Mouse (Mus musculus) kidney, adult 2 months (tissue): Measurements from ENCODE around the gene Ccndbp1. TPM values are rescaled to one million over a fixed set of nuclear protein-coding genes. Genes with fewer than 3 reads are reported as not detected.
A peak's percentile ranks its signal among the peaks of the same experiment; 100 is the strongest.
"Not testable (repeated sequence)": the region's sequence is repeated elsewhere in the genome, so short reads cannot be mapped to it uniquely, and the experiment has no call there.

ENCODE experiments used
- DNase-seq: peaks from one replicate; pipeline ENCODE4 v3.0.0; 2021
- H3K27ac ChIP-seq: fragments of 200-500 bp; 2 replicates; pipeline ENCODE4 v1.5.1; 2012; ENCODE audit warnings: low read depth, low read length, control low read depth, inconsistent platforms; ENCODE audit not compliant: insufficient read depth
- H3K27me3 ChIP-seq: fragments of 200-500 bp; replicated peaks from 2 replicates; pipeline ENCODE4 v1.6.1; 2012; ENCODE audit warnings: mild to moderate bottlenecking, moderate library complexity, low read length, inconsistent platforms; ENCODE audit not compliant: control insufficient read depth, insufficient read depth
- H3K36me3 ChIP-seq: fragments of 200-500 bp; 2 replicates; pipeline ENCODE4 v1.6.1; 2012; ENCODE audit warnings: mild to moderate bottlenecking, moderate library complexity, low read length, inconsistent platforms; ENCODE audit not compliant: control insufficient read depth, insufficient read depth
- H3K4me1 ChIP-seq: fragments of 200-500 bp; 2 replicates; pipeline ENCODE4 v1.6.1; 2011; ENCODE audit warnings: low read length; ENCODE audit not compliant: control insufficient read depth, insufficient read depth
- H3K4me3 ChIP-seq: fragments of 200-500 bp; 2 replicates; pipeline ENCODE4 v1.5.1; 2011; ENCODE audit warnings: mild to moderate bottlenecking, low read depth, low read length, control low read depth; ENCODE audit not compliant: insufficient read depth
- CTCF ChIP-seq: fragments of 200-500 bp; conservative IDR thresholded peaks from 2 replicates; pipeline ENCODE4 v1.5.1; 2011; ENCODE audit warnings: low read depth, mild to moderate bottlenecking, control low read depth, low read length, moderate library complexity, mixed read lengths; ENCODE audit not compliant: insufficient read depth, insufficient read length
- POLR2A ChIP-seq: fragments of 200-500 bp; IDR thresholded peaks from one replicate; pipeline ENCODE4 v1.6.1; 2011; ENCODE audit warnings: low read depth, low read length, control low read depth
- WGBS: fragments of 180-500 bp; shearing (Covaris S2); methylation state at CpG from one replicate; pipeline ENCODE4 v1.1.7; 2018; 5-methylcytosine and 5-hydroxymethylcytosine counted together
- polyA plus RNA-seq: library from polyadenylated mRNA; depleted of rRNA; stranded (reverse); fragments of >200 nt; gene quantifications from 2 replicates; pipeline ENCODE4 v1.2.3, GENCODE M21; 2012

Ccndbp1 gene
- polyA plus RNA-seq, 1 experiment = 40.7 TPM

GRCm38 (mm10) chr2:120970559-120971080 is 37.6 kb upstream of the Ccndbp1 start, which contains the start of gene Ubr1:
TSS of gene Ubr1 (minus strand) at chr2:120970715.
- Histone ChIP-seq H3K4me3 (peak within 1 kb of the TSS; percentile 90), H3K27ac (peak within 1 kb of the TSS; percentile 68), H3K27me3 (no peaks in the 10 kb centered on the region), H3K4me1 (peaks cover 4% of the 10 kb centered on the region; the same call in 1 of the 2 replicates), H3K36me3 (no peaks in the 10 kb centered on the region)
- peak; percentile 92 for DNase-seq
- WGBS = 1% methylated on average over 39 of the region's 39 CpGs
- TF ChIP-seq CTCF (no peak), POLR2A (peak; percentile 93)

- no peaks in the 10 kb centered on the region for H3K27me3 ChIP-seq
- H3K27ac ChIP-seq = no peak overlapping the region
- DNase-seq = no peak
- WGBS = 93% methylated on average over 4 of the region's 4 CpGs
- H3K4me3 ChIP-seq = no peak overlapping the region
- H3K4me1 ChIP-seq = peaks cover 4% of the 10 kb centered on the region; the same call in 1 of the 2 replicates
- TF ChIP-seq POLR2A (no peak), CTCF (no peak)
- H3K36me3 ChIP-seq = no peaks in the 10 kb centered on the region
Measured at GRCm38 (mm10) chr2:120971766-120972165, 36.4 kb upstream of the Ccndbp1 start.

GRCm38 (mm10) chr2:120972257-120972656 is 35.9 kb upstream of the Ccndbp1 start:
- 98% methylated on average over 8 of the region's 8 CpGs for WGBS
- not testable (repeated sequence) for H3K27ac ChIP-seq, H3K4me1 ChIP-seq, H3K4me3 ChIP-seq, H3K36me3 ChIP-seq, DNase-seq, H3K27me3 ChIP-seq

GRCm38 (mm10) chr2:120972964-120973363 is 35.2 kb upstream of the Ccndbp1 start:
- DNase-seq = no peak
- TF ChIP-seq POLR2A = no peak
- no peak for TF ChIP-seq CTCF
- no peaks in the 10 kb centered on the region for H3K27me3 ChIP-seq

GRCm38 (mm10) chr2:120976308-120976707 is 31.9 kb upstream of the Ccndbp1 start:
- no peaks in the 10 kb centered on the region for H3K27me3 ChIP-seq
- TF ChIP-seq POLR2A = no peak
- 0 out of 2 replicates have a peak, but pooled peaks have one; percentile 21 for TF ChIP-seq CTCF
- H3K4me3 ChIP-seq = no peak overlapping the region; the same call in 1 of the 2 replicates
- 67% methylated on average over 4 of the region's 4 CpGs for WGBS
- no peaks in the 10 kb centered on the region for H3K36me3 ChIP-seq
- no peak overlapping the region; the same call in 1 of the 2 replicates for H3K27ac ChIP-seq
- peak; percentile 21 for DNase-seq
- H3K4me1 ChIP-seq = peaks cover 3% of the 10 kb centered on the region; the same call in 1 of the 2 replicates

More at GRCm38 (mm10) chr2:120972964-120973363, 35.2 kb upstream of the Ccndbp1 start:
- Histone ChIP-seq H3K4me1 (peaks cover 5% of the 10 kb centered on the region; the same call in 1 of the 2 replicates), H3K4me3 (no peak overlapping the region), H3K36me3 (no peaks in the 10 kb centered on the region), H3K27ac (no peak overlapping the region)
- WGBS = 19% methylated on average over 5 of the region's 5 CpGs

- peak; percentile 28; the same call in 1 of the 2 replicates for TF ChIP-seq CTCF
- no peak for TF ChIP-seq POLR2A
Measured at GRCm38 (mm10) chr2:120976990-120977925, 30.9 kb upstream of the Ccndbp1 start, which contains the start of gene Tmem62. TSS of gene Tmem62 (plus strand) at chr2:120977017.

More at GRCm38 (mm10) chr2:120976990-120977925, 30.9 kb upstream of the Ccndbp1 start, which contains the start of gene Tmem62:
- Histone ChIP-seq H3K36me3 (no peaks in the 10 kb centered on the region), H3K4me1 (peaks cover 3% of the 10 kb centered on the region; the same call in 1 of the 2 replicates), H3K27me3 (no peaks in the 10 kb centered on the region), H3K27ac (peak within 1 kb of the TSS; percentile 76), H3K4me3 (peak within 1 kb of the TSS; percentile 84)
- peak; percentile 77 for DNase-seq
- 2% methylated on average over 66 of the region's 71 CpGs for WGBS
